Mouse (Mus musculus) naive thymus-derived CD4-positive, alpha-beta T cell, adult 2 months (primary cell): ENCODE results near the gene Mroh7.
"Not testable (repeated sequence)": the region's sequence is repeated elsewhere in the genome, so short reads cannot be mapped to it uniquely, and the experiment has no call there.

Experiments used
- DNase-seq: peaks from one replicate; pipeline ENCODE4 v3.0.0-alpha.2; 2011; ENCODE audit warnings: low read depth

Gene Mroh7

GRCm38 (mm10) chr4:106730814-106731213, at the start of gene Mroh7:
TSS of gene Mroh7 (minus strand) at chr4:106730925.
- DNase-seq: no peak

- DNase-seq: no peak
Measured at GRCm38 (mm10) chr4:106780045-106780444, 49.3 kb upstream of the Mroh7 start.

- no peak for DNase-seq
Measured at GRCm38 (mm10) chr4:106778116-106778788, 47.5 kb upstream of the Mroh7 start.

GRCm38 (mm10) chr4:106776998-106777397, 46.3 kb upstream of the Mroh7 start:
- no peak for DNase-seq

- DNase-seq: not testable (repeated sequence)
Measured at GRCm38 (mm10) chr4:106775767-106776166, 45.0 kb upstream of the Mroh7 start.

GRCm38 (mm10) chr4:106772558-106772957, 41.8 kb upstream of the Mroh7 start:
- no peak for DNase-seq

GRCm38 (mm10) chr4:106769306-106769705, 38.6 kb upstream of the Mroh7 start:
- DNase-seq: no peak

- DNase-seq: no peak
Measured at GRCm38 (mm10) chr4:106764166-106764565, 33.4 kb upstream of the Mroh7 start.

GRCm38 (mm10) chr4:106751726-106752125, 21.0 kb upstream of the Mroh7 start:
- no peak for DNase-seq

GRCm38 (mm10) chr4:106749699-106750098, 19.0 kb upstream of the Mroh7 start:
- peak; percentile 36 for DNase-seq

GRCm38 (mm10) chr4:106747001-106747580, 16.4 kb upstream of the Mroh7 start:
- DNase-seq: no peak

GRCm38 (mm10) chr4:106745862-106746261, 15.1 kb upstream of the Mroh7 start:
- DNase-seq: no peak

- no peak for DNase-seq
Measured at GRCm38 (mm10) chr4:106737904-106738303, 7.2 kb upstream of the Mroh7 start.

GRCm38 (mm10) chr4:106736884-106737283, 6.2 kb upstream of the Mroh7 start:
- not testable (repeated sequence) for DNase-seq

GRCm38 (mm10) chr4:106733636-106734035, 2.9 kb upstream of the Mroh7 start, which contains the start of gene Fam151a:
TSS of gene Fam151a (plus strand) at chr4:106733889.
- no peak for DNase-seq

- no peak for DNase-seq
Measured at GRCm38 (mm10) chr4:106720631-106721030, 10.1 kb downstream of the Mroh7 start.

- DNase-seq: no peak
Measured at GRCm38 (mm10) chr4:106713622-106714021, 17.1 kb downstream of the Mroh7 start.

- peak; percentile 74 for DNase-seq
Measured at GRCm38 (mm10) chr4:106708408-106708807, 22.3 kb downstream of the Mroh7 start.

GRCm38 (mm10) chr4:106707957-106708356, 22.8 kb downstream of the Mroh7 start:
- DNase-seq: no peak

GRCm38 (mm10) chr4:106705096-106705665, 25.5 kb downstream of the Mroh7 start:
- no peak for DNase-seq

- DNase-seq: no peak
Measured at GRCm38 (mm10) chr4:106704416-106704815, 26.3 kb downstream of the Mroh7 start.

GRCm38 (mm10) chr4:106703956-106704355, 26.8 kb downstream of the Mroh7 start:
- DNase-seq: no peak

GRCm38 (mm10) chr4:106700798-106701197, 29.9 kb downstream of the Mroh7 start:
- DNase-seq: no peak
